Mouse (Mus musculus): ENCODE results near the gene Rad54l. TPM values are rescaled to one million over a fixed set of nuclear protein-coding genes. Genes with fewer than 3 reads are reported as not detected.

The Rad54l gene
- polyA plus RNA-seq, 1 experiment, result 11.5 TPM

- Histone ChIP-seq H3K27me3 (ENCODE audit: control insufficient read depth, insufficient read depth, insufficient read length) (no peaks in the 10 kb centered on the region), H3K4me3 (ENCODE audit: insufficient read depth, poor library complexity, severe bottlenecking) (no peak overlapping the region), H3K79me3 (ENCODE audit: low read depth) (no peaks in the 10 kb centered on the region), H3ac (ENCODE audit: control insufficient read depth, insufficient read length, low read depth) (no peak overlapping the region), H3K79me2 (ENCODE audit: control insufficient read depth, insufficient read depth) (no peaks in the 10 kb centered on the region), H3K36me3 (ENCODE audit: control insufficient read depth, insufficient read depth) (peaks cover 46% of the 10 kb centered on the region)
- no peak for TF ChIP-seq MYOG (IDR thresholded peaks at IDR 0.05; ENCODE audit: control insufficient read depth, extremely low read depth, insufficient read length)
- TF ChIP-seq FOSL1 (IDR thresholded peaks at IDR 0.05; ENCODE audit: insufficient read depth, low read length, poor library complexity, severe bottlenecking), result no peak
- TF ChIP-seq CTCF (IDR thresholded peaks at IDR 0.05; ENCODE audit: control insufficient read depth, insufficient read depth, insufficient read length), result no peak
- TF ChIP-seq MYOD1 (IDR thresholded peaks at IDR 0.05; ENCODE audit: control insufficient read depth, insufficient read length, low read depth), result no peak
- TF ChIP-seq MAX (IDR thresholded peaks at IDR 0.05), result no peak
- TF ChIP-seq USF1 (IDR thresholded peaks at IDR 0.05; ENCODE audit: low read depth), result no peak
- TF ChIP-seq CEBPB (IDR thresholded peaks at IDR 0.05; ENCODE audit: low read depth), result no peak
Measured at GRCm38 (mm10) chr4:116111486-116111885, 12.0 kb downstream of the Rad54l start.

GRCm38 (mm10) chr4:116110695-116111094 lies 12.8 kb downstream of the Rad54l start:
- TF ChIP-seq MYOG (IDR thresholded peaks at IDR 0.05; ENCODE audit: control insufficient read depth, extremely low read depth, insufficient read length) (no peak), MYOD1 (IDR thresholded peaks at IDR 0.05; ENCODE audit: control insufficient read depth, insufficient read length, low read depth) (no peak)
- H3K79me3 ChIP-seq (ENCODE audit: low read depth), result no peaks in the 10 kb centered on the region
- H3K27me3 ChIP-seq (ENCODE audit: control insufficient read depth, insufficient read depth, insufficient read length), result no peaks in the 10 kb centered on the region
- no peak overlapping the region for H3ac ChIP-seq (ENCODE audit: control insufficient read depth, insufficient read length, low read depth)
- no peak overlapping the region for H3K4me3 ChIP-seq (ENCODE audit: insufficient read depth, poor library complexity, severe bottlenecking)
- no peaks in the 10 kb centered on the region for H3K79me2 ChIP-seq (ENCODE audit: control insufficient read depth, insufficient read depth)
- peaks cover 50% of the 10 kb centered on the region for H3K36me3 ChIP-seq (ENCODE audit: control insufficient read depth, insufficient read depth)

GRCm38 (mm10) chr4:116105278-116105677 lies 18.2 kb downstream of the Rad54l start:
- Histone ChIP-seq H3K36me3 (ENCODE audit: control insufficient read depth, insufficient read depth) (peaks cover 66% of the 10 kb centered on the region), H3K27me3 (ENCODE audit: control insufficient read depth, insufficient read depth, insufficient read length) (no peaks in the 10 kb centered on the region), H3ac (ENCODE audit: control insufficient read depth, insufficient read length, low read depth) (no peak overlapping the region), H3K79me2 (ENCODE audit: control insufficient read depth, insufficient read depth) (no peaks in the 10 kb centered on the region), H3K4me3 (ENCODE audit: insufficient read depth, poor library complexity, severe bottlenecking) (no peak overlapping the region), H3K79me3 (ENCODE audit: low read depth) (no peaks in the 10 kb centered on the region)
- TF ChIP-seq MYOG (IDR thresholded peaks at IDR 0.05; ENCODE audit: control insufficient read depth, extremely low read depth, insufficient read length) (no peak), FOSL1 (IDR thresholded peaks at IDR 0.05; ENCODE audit: insufficient read depth, low read length, poor library complexity, severe bottlenecking) (no peak), USF1 (IDR thresholded peaks at IDR 0.05; ENCODE audit: low read depth) (no peak), CEBPB (IDR thresholded peaks at IDR 0.05; ENCODE audit: low read depth) (no peak), CTCF (IDR thresholded peaks at IDR 0.05; ENCODE audit: control insufficient read depth, insufficient read depth, insufficient read length) (no peak), MYOD1 (IDR thresholded peaks at IDR 0.05; ENCODE audit: control insufficient read depth, insufficient read length, low read depth) (no peak), MAX (IDR thresholded peaks at IDR 0.05) (no peak)

DNA sequence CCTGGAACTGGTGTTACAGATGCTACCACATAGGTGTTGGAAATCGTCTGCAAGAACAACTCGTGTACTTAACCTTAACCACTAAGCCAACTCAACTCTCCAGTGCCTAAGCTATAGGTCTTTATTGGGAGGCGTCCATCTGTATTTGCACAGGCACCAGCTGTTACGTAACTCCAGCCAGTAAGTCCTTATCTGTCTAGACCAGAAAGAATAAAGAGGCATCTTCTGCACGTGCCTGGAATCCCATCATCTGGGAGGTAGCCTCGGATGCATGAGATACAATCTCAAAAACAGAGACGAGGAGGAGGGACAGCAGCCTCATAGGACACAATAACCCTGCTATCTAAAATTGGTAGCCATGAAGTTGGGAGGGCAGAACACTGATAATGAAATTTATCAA lies 22.5 kb downstream of the Rad54l start:
- H3K79me2 ChIP-seq (ENCODE audit: control insufficient read depth, insufficient read depth), result no peaks in the 10 kb centered on the region
- no peak overlapping the region for H3ac ChIP-seq (ENCODE audit: control insufficient read depth, insufficient read length, low read depth)
- H3K4me3 ChIP-seq (ENCODE audit: insufficient read depth, poor library complexity, severe bottlenecking), result no peak overlapping the region
- TF ChIP-seq MAX (IDR thresholded peaks at IDR 0.05) (no peak), CEBPB (IDR thresholded peaks at IDR 0.05; ENCODE audit: low read depth) (no peak), FOSL1 (IDR thresholded peaks at IDR 0.05; ENCODE audit: insufficient read depth, low read length, poor library complexity, severe bottlenecking) (no peak), USF1 (IDR thresholded peaks at IDR 0.05; ENCODE audit: low read depth) (no peak), CTCF (IDR thresholded peaks at IDR 0.05; ENCODE audit: control insufficient read depth, insufficient read depth, insufficient read length) (no peak), MYOG (IDR thresholded peaks at IDR 0.05; ENCODE audit: control insufficient read depth, extremely low read depth, insufficient read length) (no peak), MYOD1 (IDR thresholded peaks at IDR 0.05; ENCODE audit: control insufficient read depth, insufficient read length, low read depth) (no peak)
- H3K36me3 ChIP-seq (ENCODE audit: control insufficient read depth, insufficient read depth), result peaks cover 85% of the 10 kb centered on the region
- no peaks in the 10 kb centered on the region for H3K79me3 ChIP-seq (ENCODE audit: low read depth)
- H3K27me3 ChIP-seq (ENCODE audit: control insufficient read depth, insufficient read depth, insufficient read length), result no peaks in the 10 kb centered on the region

GRCm38 (mm10) chr4:116097211-116097610 lies 26.3 kb downstream of the Rad54l start:
- TF ChIP-seq FOSL1 (IDR thresholded peaks at IDR 0.05; ENCODE audit: insufficient read depth, low read length, poor library complexity, severe bottlenecking), result no peak
- Histone ChIP-seq H3K36me3 (ENCODE audit: control insufficient read depth, insufficient read depth) (peaks cover 91% of the 10 kb centered on the region), H3K79me3 (ENCODE audit: low read depth) (no peaks in the 10 kb centered on the region), H3K4me3 (ENCODE audit: insufficient read depth, poor library complexity, severe bottlenecking) (no peak overlapping the region), H3K27me3 (ENCODE audit: control insufficient read depth, insufficient read depth, insufficient read length) (no peaks in the 10 kb centered on the region), H3K79me2 (ENCODE audit: control insufficient read depth, insufficient read depth) (no peaks in the 10 kb centered on the region), H3ac (ENCODE audit: control insufficient read depth, insufficient read length, low read depth) (no peak overlapping the region)

DNA sequence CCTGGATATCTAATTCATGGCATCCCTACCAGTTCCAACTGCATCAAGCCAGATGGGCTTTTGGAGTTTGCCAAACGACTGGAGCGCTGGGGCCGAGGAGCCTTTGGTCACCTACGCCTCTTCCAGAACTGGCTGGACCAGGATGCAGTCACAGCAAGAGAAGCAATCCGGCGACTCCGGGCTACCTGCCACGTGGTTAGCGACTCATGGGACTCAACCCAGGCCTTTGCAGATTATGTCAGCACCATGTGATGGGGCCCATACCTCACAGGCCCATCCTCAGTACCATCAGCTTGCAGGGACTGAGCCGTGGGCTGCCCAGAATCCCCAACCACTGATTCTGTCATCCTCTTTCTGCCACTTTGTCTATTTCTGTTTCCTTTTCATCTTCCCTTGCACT lies 27.2 kb downstream of the Rad54l start:
- TF ChIP-seq USF1 (IDR thresholded peaks at IDR 0.05; ENCODE audit: low read depth) (no peak), MYOG (IDR thresholded peaks at IDR 0.05; ENCODE audit: control insufficient read depth, extremely low read depth, insufficient read length) (no peak), MYOD1 (IDR thresholded peaks at IDR 0.05; ENCODE audit: control insufficient read depth, insufficient read length, low read depth) (no peak), CEBPB (IDR thresholded peaks at IDR 0.05; ENCODE audit: low read depth) (no peak), CTCF (IDR thresholded peaks at IDR 0.05; ENCODE audit: control insufficient read depth, insufficient read depth, insufficient read length) (no peak), FOSL1 (IDR thresholded peaks at IDR 0.05; ENCODE audit: insufficient read depth, low read length, poor library complexity, severe bottlenecking) (no peak), MAX (IDR thresholded peaks at IDR 0.05) (no peak)
- Histone ChIP-seq H3K79me3 (ENCODE audit: low read depth) (no peaks in the 10 kb centered on the region), H3K36me3 (ENCODE audit: control insufficient read depth, insufficient read depth) (peaks cover 97% of the 10 kb centered on the region), H3K27me3 (ENCODE audit: control insufficient read depth, insufficient read depth, insufficient read length) (no peaks in the 10 kb centered on the region), H3ac (ENCODE audit: control insufficient read depth, insufficient read length, low read depth) (no peak overlapping the region), H3K4me3 (ENCODE audit: insufficient read depth, poor library complexity, severe bottlenecking) (no peak overlapping the region), H3K79me2 (ENCODE audit: control insufficient read depth, insufficient read depth) (no peaks in the 10 kb centered on the region)
